Mouse (Mus musculus) spleen, adult 2 months (tissue): ENCODE results near the gene Cd5.

Experiments used
- CTCF ChIP-seq: fragments of 200-500 bp; IDR thresholded peaks from 2 replicates; pipeline ENCODE4 v1.5.1; 2011; ENCODE audit warnings: mild to moderate bottlenecking, inconsistent platforms; ENCODE audit not compliant: insufficient read depth, insufficient read length, insufficient replicate concordance; ENCODE audit errors: extremely low read depth
- POLR2A ChIP-seq: fragments of 200-500 bp; IDR thresholded peaks from 2 replicates; pipeline ENCODE4 v1.6.1; 2011; ENCODE audit warnings: low read depth, low read length, inconsistent platforms

GRCm38 (mm10) chr19:10787406-10787805, 48.6 kb upstream of the Cd5 start:
- TF ChIP-seq CTCF (no peak), POLR2A (no peak)
